Mouse (Mus musculus) lung, postnatal 0 days (tissue): ENCODE data around the gene Pacrg. TPM values are rescaled to one million over a fixed set of nuclear protein-coding genes. Genes with fewer than 3 reads are reported as not detected.

ENCODE experiments used
- ATAC-seq: fragments of 200-750 bp; cut with Nextera tagmentation; 2 replicates; pipeline ENCODE4 v1.8.0; 2017; ENCODE audit warnings: moderate library complexity
- DNase-seq: peaks from one replicate; pipeline ENCODE4 v3.0.0-alpha.2; 2016; ENCODE audit warnings: low spot score
- H3K27ac ChIP-seq: fragments of 300-500 bp; sonication (generic); 2 replicates; pipeline ENCODE4 v1.5.1; 2014; ENCODE audit warnings: antibody characterized with exemption, mild to moderate bottlenecking, low read length, mixed read lengths
- H3K27me3 ChIP-seq: fragments of 300-500 bp; sonication (generic); replicated peaks from 2 replicates; pipeline ENCODE4 v1.6.1; 2014; ENCODE audit warnings: low read length, mixed read lengths; ENCODE audit not compliant: insufficient read depth
- H3K36me3 ChIP-seq: fragments of 300-500 bp; sonication (generic); 2 replicates; pipeline ENCODE4 v1.6.1; 2014; ENCODE audit warnings: low read length, mixed read lengths; ENCODE audit not compliant: insufficient read depth
- H3K4me1 ChIP-seq: fragments of 300-500 bp; sonication (generic); 2 replicates; pipeline ENCODE4 v1.6.1; 2014; ENCODE audit warnings: antibody characterized with exemption, low read depth, low read length, mixed read lengths; ENCODE audit not compliant: insufficient read depth
- H3K4me2 ChIP-seq: fragments of 300-500 bp; sonication (generic); replicated peaks from 2 replicates; pipeline ENCODE4 v1.6.1; 2014; ENCODE audit warnings: low read depth, mild to moderate bottlenecking, low read length, moderate library complexity, mixed read lengths
- H3K4me3 ChIP-seq: fragments of 300-500 bp; sonication (generic); 2 replicates; pipeline ENCODE4 v1.5.1; 2014; ENCODE audit warnings: low read depth, low read length
- H3K9ac ChIP-seq: fragments of 300-500 bp; sonication (generic); replicated peaks from 2 replicates; pipeline ENCODE4 v1.6.1; 2014; ENCODE audit warnings: low read depth, mild to moderate bottlenecking
- H3K9me3 ChIP-seq: fragments of 300-500 bp; sonication (generic); 2 replicates; pipeline ENCODE4 v1.6.1; 2016; ENCODE audit warnings: low read length, mixed read lengths
- CTCF ChIP-seq: IDR thresholded peaks from 2 replicates; pipeline ENCODE4 v1.5.1; 2016; ENCODE audit warnings: antibody characterized with exemption, mild to moderate bottlenecking
- EP300 ChIP-seq: IDR thresholded peaks from 2 replicates; pipeline ENCODE4 v1.6.1; 2016; ENCODE audit warnings: antibody characterized with exemption, mild to moderate bottlenecking, control low read depth
- WGBS: fragments of 180-500 bp; shearing (Covaris S2); extraction: QIAGEN DNeasy Blood & Tissue Kit; methylation state at CpG from one replicate; pipeline ENCODE4 v1.1.7; 2014; 5-methylcytosine and 5-hydroxymethylcytosine counted together
- polyA plus RNA-seq: library from polyadenylated mRNA; unstranded; fragments of >200 nt; fragmentation: Nextera tagmentation; extraction: Ambion mirVana; gene quantifications from 2 replicates; pipeline ENCODE4 v1.2.1, GENCODE M21; 2015

Pacrg gene
- polyA plus RNA-seq, 1 experiment from 2014 or later: 6.7 TPM

DNA sequence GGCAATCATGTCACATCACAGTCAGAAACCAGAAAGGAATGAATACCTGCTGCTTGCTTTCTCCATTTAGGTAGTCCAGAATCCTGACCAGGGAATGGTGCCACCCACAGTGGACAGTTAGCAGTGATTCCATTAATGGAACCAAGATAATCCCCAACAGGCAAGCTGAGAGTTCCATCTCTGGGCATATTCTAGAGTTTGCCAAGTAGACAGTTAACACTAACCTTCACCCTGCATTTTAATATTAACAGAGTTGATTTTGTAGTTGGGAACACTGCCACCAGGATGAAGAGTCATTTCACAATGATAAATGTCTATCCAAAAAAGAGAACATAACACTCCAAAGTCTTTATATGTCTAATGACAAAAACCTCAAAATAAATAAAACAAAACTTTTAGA lies 144.7 kb downstream of the Pacrg start:
- no peak overlapping the region for H3K4me3 ChIP-seq
- H3K27ac ChIP-seq: no peak overlapping the region
- TF ChIP-seq CTCF: no peak
- TF ChIP-seq EP300: no peak
- H3K9me3 ChIP-seq: no peaks in the 10 kb centered on the region
- H3K9ac ChIP-seq: no peak overlapping the region
- H3K36me3 ChIP-seq: no peaks in the 10 kb centered on the region
- no peaks in the 10 kb centered on the region for H3K27me3 ChIP-seq
- no peak for ATAC-seq
- no peak for DNase-seq
- no peaks in the 10 kb centered on the region for H3K4me1 ChIP-seq
- no peak overlapping the region for H3K4me2 ChIP-seq

- no peaks in the 10 kb centered on the region for H3K9me3 ChIP-seq
- H3K27ac ChIP-seq: no peak overlapping the region
- no peak for TF ChIP-seq EP300
- TF ChIP-seq CTCF: no peak
- no peaks in the 10 kb centered on the region for H3K27me3 ChIP-seq
- ATAC-seq (no peak), DNase-seq (no peak)
- H3K4me2 ChIP-seq: no peak overlapping the region
- no peak overlapping the region for H3K9ac ChIP-seq
- H3K36me3 ChIP-seq: no peaks in the 10 kb centered on the region
- H3K4me1 ChIP-seq: no peaks in the 10 kb centered on the region
- 76% methylated on average over 4 of the region's 4 CpGs for WGBS
- H3K4me3 ChIP-seq: no peak overlapping the region
These were observed 163.0 kb downstream of the Pacrg start for GRCm38 (mm10) chr17:10677098-10677497.

DNA sequence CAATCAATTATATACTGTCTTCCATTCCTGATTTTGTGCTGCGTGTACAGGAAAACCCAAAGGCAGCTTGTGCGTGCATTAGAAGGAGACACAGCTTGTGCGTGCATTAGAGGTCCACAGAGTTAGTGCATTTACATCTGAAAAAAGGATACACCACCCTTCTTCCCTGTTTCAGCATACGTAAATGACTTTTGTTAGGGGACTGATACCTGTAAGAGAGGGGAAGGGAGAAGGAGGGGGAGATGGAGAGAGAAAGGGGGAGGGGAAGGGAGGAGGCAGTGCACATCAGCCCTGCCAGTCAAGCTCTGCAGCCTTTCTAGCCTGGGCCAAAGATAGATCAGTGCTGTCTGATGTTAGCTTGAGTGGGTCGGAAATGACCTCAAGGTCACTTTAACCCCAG lies 164.6 kb downstream of the Pacrg start:
- no peaks in the 10 kb centered on the region for H3K27me3 ChIP-seq
- H3K9me3 ChIP-seq: no peaks in the 10 kb centered on the region
- WGBS: 80% methylated on average over 5 of the region's 5 CpGs
- no peak overlapping the region for H3K4me3 ChIP-seq
- no peak overlapping the region for H3K27ac ChIP-seq
- no peak for DNase-seq
- TF ChIP-seq EP300: no peak
- no peak for TF ChIP-seq CTCF
- no peak for ATAC-seq
- no peaks in the 10 kb centered on the region for H3K4me1 ChIP-seq
- no peak overlapping the region for H3K9ac ChIP-seq
- H3K4me2 ChIP-seq: no peak overlapping the region
- H3K36me3 ChIP-seq: no peaks in the 10 kb centered on the region

DNA sequence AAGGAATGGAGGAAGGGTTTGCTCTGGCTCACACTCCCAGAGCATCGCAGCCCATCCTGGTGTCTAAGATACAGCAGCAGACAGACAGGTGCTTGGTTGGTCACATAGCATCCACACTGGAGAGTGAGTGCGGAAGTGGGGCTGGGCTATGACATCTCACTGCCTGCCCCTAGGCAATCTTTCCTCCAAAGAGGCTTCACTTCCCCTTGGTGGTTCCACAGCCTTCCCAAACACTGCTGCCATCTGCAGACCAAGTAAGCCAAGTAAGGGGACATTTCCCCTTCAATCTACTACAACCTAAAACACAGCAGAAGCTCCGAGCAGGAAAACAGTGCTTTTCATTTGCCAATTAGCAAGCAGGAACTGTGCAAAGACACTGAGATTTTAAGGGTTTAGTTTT lies 165.1 kb downstream of the Pacrg start:
- Histone ChIP-seq H3K9me3 (no peaks in the 10 kb centered on the region), H3K4me3 (no peak overlapping the region), H3K9ac (no peak overlapping the region), H3K27me3 (no peaks in the 10 kb centered on the region), H3K27ac (no peak overlapping the region), H3K36me3 (no peaks in the 10 kb centered on the region), H3K4me2 (no peak overlapping the region), H3K4me1 (no peaks in the 10 kb centered on the region)
- TF ChIP-seq EP300 (no peak), CTCF (peak; percentile 32)
- WGBS: 59% methylated on average over 3 of the region's 3 CpGs
- DNase-seq (no peak), ATAC-seq (no peak)

GRCm38 (mm10) chr17:10661294-10661693 lies 178.8 kb downstream of the Pacrg start:
- Histone ChIP-seq H3K9ac (no peak overlapping the region), H3K27ac (no peak overlapping the region), H3K4me2 (no peak overlapping the region), H3K4me1 (no peaks in the 10 kb centered on the region), H3K9me3 (no peaks in the 10 kb centered on the region), H3K4me3 (no peak overlapping the region), H3K36me3 (no peaks in the 10 kb centered on the region), H3K27me3 (no peaks in the 10 kb centered on the region)
- 44% methylated on average over 4 of the region's 4 CpGs for WGBS
- ATAC-seq (no peak), DNase-seq (peak; percentile 13)
- TF ChIP-seq EP300 (no peak), CTCF (no peak)

DNA sequence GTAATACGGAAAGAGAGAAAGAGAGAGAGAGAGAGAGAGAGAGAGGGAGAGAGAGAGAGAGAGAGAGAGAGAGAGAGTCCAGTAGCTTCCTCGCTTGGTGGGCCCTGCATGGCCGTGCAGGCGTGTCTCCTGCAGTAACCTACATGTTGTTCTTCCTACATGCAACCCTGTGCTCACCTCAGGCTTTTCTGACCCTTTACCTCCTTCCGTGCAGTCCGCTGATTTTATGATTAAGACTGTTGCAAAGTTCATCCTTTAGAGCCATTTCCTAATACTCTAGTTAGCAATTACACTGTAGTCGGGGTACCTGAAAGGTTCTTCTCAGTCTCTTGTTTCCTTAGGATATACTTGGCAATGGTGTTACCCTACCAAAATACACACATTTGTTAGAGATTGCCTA lies 196.5 kb downstream of the Pacrg start:
- ATAC-seq: no peak
- no peak overlapping the region for H3K4me3 ChIP-seq
- DNase-seq: no peak
- no peak overlapping the region for H3K9ac ChIP-seq
- TF ChIP-seq EP300 (no peak), CTCF (no peak)
- no peaks in the 10 kb centered on the region for H3K9me3 ChIP-seq
- H3K27ac ChIP-seq: no peak overlapping the region
- H3K4me2 ChIP-seq: no peak overlapping the region
- no peaks in the 10 kb centered on the region for H3K4me1 ChIP-seq
- no peaks in the 10 kb centered on the region for H3K27me3 ChIP-seq
- 89% methylated on average over 7 of the region's 7 CpGs for WGBS
- H3K36me3 ChIP-seq: no peaks in the 10 kb centered on the region

DNA sequence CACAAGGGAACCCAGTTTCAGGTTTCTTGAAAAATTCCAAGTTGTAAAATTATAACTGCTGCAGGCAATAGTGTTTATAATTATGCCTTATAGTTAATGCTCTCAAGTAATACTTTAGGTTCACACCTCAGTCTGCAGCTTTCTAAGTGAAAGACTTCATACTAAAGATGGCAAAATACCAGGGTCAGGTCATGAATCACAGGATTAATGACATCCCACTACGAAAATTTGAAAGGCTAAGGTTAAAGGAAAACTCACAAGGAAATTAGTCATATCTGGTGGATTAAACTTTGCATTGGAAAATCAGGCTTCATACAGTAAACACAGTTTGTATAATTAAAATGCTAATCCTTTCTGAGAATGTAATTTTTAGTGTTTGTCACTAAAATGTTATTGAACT lies 200.3 kb downstream of the Pacrg start:
- Histone ChIP-seq H3K36me3 (no peaks in the 10 kb centered on the region), H3K4me2 (no peak overlapping the region), H3K9ac (no peak overlapping the region), H3K4me3 (no peak overlapping the region), H3K27me3 (no peaks in the 10 kb centered on the region), H3K27ac (no peak overlapping the region), H3K9me3 (no peaks in the 10 kb centered on the region), H3K4me1 (no peaks in the 10 kb centered on the region)
- ATAC-seq: no peak
- TF ChIP-seq CTCF (no peak), EP300 (no peak)
- 43% methylated on average over 1 of the region's 1 CpGs for WGBS
- DNase-seq: no peak
